Mouse (Mus musculus): Measurements from ENCODE around the gene Mrm2.
A peak's percentile ranks its signal among the peaks of the same experiment; 100 is the strongest.
"Not testable (repeated sequence)": the region's sequence is repeated elsewhere in the genome, so short reads cannot be mapped to it uniquely, and the experiment has no call there.

The Mrm2 gene

DNA sequence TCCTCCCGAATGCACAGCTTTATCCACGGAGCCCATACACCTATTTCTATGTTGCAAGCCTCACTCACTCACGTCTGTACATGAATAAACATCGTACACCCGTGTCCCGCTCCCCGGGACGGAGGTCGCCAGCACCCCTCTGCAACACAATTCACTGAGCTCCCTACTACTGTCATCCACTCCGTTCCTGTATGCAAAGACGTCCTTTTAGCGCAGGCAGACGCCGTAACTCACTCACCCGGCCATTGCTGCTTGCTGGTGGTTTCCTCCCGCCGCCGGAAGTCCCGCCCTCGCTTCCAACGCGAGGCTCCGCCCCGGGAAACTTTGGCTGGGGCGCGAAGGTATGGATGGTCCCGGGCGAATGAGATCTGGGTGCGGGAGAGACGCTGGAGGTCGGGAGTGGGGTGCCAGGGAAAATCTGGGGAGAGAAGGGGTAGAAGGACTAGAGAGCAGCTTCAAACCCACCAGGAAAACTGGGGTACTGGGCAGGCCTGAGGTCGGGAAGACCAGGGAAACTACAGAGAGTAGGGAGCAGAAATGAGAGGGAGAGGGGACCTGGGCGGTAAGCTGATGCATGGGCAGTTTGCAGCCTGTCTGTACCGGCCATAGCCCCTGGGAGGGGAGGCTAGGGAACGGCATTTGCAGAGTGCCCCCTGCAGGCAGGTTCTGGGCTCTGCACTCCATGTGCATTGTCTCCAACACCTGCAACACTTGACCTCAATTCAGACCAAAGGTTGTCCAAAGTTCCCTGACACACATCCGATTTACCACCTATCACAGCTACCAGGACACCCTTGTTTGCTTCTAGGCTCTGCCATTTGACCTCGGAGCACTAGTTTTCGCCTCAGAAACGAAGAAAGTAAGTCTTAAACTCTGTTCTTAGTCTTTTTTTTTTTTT is at the start of gene Mrm2:
TSS of gene Mrm2 (minus strand) at position 284 of the 898 bp plus-strand sequence.
- DNase-seq (ENCODE audit: low spot score): peak; percentile 86

DNA sequence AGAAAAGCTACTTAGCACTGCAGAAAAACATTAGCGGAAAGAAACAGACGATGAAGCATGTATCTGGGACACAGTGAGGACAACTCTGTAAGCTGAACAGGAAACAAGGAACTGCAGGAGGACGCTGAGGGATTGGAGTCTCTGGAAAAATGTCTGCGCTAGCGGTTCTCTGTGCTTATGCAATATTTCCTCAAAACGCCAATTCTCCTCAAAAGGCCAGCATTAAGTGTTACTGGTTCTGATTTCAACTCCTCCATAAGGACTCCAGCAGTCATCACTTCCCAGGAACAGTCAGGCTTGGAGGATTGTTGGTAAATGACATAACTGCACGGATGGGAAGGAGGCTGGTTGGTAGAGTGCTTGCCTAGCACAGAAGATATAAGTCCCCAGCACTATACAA is 49.5 kb upstream of the Mrm2 start:
- no peak for DNase-seq (ENCODE audit: low spot score)

DNA sequence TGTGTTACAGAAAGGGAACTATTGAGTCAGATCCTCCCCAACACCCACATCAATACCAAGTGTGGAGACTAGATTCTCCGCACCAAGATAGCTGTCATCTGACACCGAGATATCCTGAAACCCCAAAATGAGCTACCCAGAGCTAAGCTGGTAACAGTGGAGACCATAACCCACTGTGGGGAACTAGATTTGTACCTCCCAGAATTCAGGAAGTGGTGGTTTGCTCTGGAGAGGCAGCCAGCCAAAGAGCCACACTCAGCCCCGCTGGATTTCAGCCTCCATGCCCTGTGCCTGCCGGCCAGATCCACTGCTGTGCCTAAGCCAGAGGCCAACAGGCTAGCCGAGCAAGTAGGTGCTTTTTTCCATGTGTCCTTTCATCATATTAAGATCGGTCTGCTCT is 47.6 kb upstream of the Mrm2 start:
- no peak for DNase-seq (ENCODE audit: low spot score)

GRCm38 (mm10) chr5:140378121-140378853 is 46.6 kb upstream of the Mrm2 start:
- no peak for DNase-seq (ENCODE audit: low spot score)

GRCm38 (mm10) chr5:140375249-140375829 is 43.6 kb upstream of the Mrm2 start:
- DNase-seq (ENCODE audit: low spot score): no peak

DNA sequence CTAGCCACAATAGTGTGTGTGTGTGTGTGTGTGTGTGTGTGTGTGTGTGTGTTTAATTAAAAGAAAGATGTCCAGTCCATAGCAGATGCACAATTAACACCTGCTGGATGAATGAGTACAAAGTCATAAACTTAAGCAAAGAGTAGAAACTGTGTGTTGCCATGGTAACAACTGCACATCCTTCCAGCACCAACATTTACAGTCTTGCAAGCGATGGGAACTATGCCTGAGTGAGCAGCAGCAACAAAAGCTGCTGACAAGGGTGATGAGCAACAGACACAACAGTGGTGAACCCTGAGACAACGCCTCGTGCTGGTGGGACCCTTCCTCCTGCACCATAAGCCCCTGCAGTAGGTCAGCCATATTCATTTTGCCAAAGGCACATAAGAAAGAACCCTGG is 42.5 kb upstream of the Mrm2 start:
- no peak for DNase-seq (ENCODE audit: low spot score)

GRCm38 (mm10) chr5:140373711-140374110 is 42.0 kb upstream of the Mrm2 start:
- no peak for DNase-seq (ENCODE audit: low spot score)

- DNase-seq (ENCODE audit: low spot score): no peak
These were observed 40.0 kb upstream of the Mrm2 start for GRCm38 (mm10) chr5:140371671-140372070.

GRCm38 (mm10) chr5:140370446-140371254 is 39.0 kb upstream of the Mrm2 start:
- no peak for DNase-seq (ENCODE audit: low spot score)

DNA sequence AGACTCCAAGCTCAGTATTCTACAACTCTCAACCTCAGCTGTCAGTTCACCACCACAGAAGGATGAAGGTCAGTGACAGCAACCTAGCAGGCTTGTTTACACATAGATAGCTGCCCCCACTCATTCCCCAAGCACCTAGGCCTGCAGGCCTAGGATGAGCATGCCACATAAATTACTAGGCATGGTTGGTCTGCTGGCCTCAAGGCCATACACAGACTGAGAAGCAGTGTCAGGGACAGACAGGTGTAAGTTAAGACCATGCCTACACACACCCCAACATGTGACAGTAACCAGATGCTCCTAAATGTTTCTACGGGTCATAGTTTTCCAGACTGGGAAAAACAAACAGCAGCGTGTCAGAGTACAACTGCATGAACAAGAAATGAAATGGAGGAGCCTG is 37.8 kb upstream of the Mrm2 start:
- DNase-seq (ENCODE audit: low spot score): no peak

GRCm38 (mm10) chr5:140368926-140369325 is 37.2 kb upstream of the Mrm2 start:
- DNase-seq (ENCODE audit: low spot score): no peak

- DNase-seq (ENCODE audit: low spot score): not testable (repeated sequence)
These were observed 36.4 kb upstream of the Mrm2 start for GRCm38 (mm10) chr5:140368126-140368525.

DNA sequence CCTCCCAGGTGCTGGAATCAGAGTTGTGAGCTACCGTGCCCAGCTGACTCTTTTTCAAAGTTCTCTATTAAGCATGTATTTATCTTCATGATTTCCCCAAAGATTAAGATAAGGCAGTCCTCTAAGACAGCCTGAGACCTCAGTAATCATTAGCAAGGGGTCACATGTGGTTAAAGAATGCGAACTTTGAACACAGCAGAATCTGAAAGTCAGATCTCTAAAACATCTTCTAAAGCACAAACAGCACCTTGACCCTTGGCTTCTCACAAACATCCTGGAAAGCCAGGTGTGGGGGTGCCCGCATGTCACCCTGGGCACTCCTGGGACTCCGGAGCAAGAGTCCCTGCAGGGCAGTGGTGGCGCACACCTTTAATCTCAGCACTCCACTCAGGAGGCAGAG is 32.7 kb upstream of the Mrm2 start:
- no peak for DNase-seq (ENCODE audit: low spot score)

DNA sequence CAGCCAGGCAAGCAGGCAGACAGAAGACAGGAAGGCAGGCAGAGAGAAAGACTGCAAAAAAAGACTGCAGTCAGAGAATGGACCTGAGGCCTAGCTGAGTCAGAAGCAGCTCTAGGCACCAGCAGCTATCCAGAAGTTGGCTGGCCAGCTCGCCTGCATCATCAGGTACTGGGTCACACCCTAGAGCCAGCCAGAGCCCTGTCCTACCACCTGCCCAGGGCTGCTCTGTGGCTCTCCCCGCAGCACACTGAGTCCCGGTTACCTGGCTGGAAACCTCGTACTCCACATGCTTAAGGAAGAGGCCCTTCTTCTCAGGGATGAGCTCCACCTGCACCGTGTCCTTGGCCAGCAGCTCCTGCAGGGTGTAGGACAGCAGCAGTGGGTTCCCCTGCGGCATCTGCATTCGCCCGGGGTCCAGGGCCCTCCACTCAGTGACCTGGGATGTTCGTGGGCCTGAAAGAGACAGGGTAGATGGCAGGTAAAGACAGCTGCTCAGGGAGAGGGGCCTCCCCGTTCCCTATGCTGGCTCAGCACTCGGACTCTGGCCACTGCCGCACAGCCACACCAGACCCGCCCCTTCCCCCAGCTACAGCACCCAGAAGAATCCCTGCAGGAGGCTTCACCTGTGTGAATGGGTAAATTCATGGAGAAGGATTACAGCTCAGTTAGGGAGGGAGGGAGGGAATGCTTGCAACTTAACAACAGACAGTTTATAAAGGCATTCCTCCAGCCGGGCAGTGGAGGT is 28.4 kb upstream of the Mrm2 start:
- no peak for DNase-seq (ENCODE audit: low spot score)

- DNase-seq (ENCODE audit: low spot score): no peak
These were observed 25.8 kb upstream of the Mrm2 start for GRCm38 (mm10) chr5:140357466-140357865.

DNA sequence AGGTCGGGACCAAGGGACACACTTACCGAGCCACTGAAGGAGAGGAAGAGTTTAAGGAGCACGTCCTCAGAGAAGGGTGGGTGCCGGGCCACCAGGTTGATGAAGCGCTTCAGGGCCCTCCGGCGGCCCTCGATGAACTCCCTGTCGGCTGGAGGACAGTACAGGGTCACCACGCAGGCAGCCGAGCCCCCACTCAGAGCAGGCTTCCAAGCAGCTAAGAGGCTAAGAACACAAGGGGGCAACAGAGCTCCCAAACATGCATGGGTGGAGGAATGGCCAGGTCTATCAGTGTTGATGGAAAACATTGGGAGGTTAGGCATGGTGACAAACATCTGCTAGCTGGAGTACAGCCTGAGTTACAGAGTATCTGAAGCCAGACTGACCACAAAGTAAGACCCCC is 24.2 kb upstream of the Mrm2 start:
- DNase-seq (ENCODE audit: low spot score): no peak

DNA sequence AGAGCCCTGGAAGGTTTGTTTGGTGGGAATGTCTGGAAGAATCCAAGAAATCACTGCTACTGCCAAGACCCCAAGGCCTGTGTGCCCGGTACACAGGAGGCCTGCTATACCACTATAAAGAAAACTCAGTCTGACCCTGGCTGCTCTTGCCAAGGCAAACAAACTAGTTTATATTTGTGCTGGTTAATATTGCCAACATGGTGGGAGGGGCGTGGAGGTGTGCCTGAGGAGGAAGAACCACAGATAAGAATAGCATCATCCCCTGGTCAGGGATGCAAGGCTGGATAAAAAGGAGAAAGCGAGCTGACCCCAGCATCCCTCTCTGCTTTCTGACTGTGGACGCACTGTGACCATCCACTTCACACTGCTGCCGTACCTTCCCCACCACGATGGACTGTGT is 20.7 kb upstream of the Mrm2 start:
- DNase-seq (ENCODE audit: low spot score): no peak

DNA sequence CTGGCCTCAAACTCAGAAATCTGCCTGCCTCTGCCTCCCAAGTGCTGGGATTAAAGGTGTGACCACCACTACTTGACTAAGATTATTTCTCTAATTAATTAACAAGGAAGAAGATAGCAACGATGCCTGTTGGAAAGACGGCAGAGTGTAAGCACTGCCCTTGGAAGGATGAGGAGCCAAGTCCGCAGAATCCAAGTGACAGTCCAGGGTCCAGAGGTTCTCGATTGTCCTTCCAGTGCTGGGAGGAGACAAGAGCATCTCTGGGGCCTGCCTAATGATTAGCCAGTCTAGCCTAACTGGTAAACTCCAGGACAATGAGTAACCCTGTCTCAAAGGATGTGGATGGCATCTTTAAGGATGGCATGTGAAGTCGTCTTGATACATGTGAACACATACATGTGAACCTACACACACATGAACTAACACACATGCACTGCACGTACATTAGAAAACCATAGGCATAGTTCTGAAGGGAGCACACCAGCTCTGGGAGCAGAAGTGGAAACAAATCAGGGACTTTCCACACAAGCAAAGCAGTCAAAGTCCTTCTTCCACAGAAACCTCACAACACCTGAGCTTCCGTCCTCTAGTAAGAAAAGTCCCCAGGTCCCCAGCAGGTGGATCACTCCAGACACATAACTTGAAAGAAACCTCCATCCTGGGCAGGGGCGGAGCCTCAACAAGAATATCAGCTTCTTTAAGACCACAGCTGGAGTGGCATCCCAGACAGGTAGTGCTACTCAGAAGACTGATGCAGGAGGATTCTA is 19.2 kb upstream of the Mrm2 start:
- no peak for DNase-seq (ENCODE audit: low spot score)

DNA sequence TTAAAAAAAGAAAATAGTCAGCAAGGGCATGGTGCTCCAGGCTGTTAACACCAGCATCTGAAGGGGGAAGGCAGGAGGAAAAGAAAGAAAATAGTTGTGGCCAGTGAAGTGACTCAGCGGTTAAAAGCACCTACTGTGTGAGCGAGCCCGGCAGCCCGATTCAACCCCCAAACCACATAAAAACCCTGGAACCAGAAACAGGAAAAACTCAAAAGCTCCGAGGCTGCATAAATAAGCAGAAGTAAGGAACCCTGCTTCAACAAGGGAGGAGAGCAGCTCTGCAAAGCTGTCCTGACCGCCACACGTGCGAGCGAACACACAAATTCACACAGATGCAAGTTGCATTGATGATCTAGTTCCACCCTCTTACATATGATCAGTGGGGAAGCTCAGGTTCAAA is 18.2 kb upstream of the Mrm2 start:
- no peak for DNase-seq (ENCODE audit: low spot score)

- DNase-seq (ENCODE audit: low spot score): no peak
These were observed 14.4 kb upstream of the Mrm2 start for GRCm38 (mm10) chr5:140346050-140346449.

DNA sequence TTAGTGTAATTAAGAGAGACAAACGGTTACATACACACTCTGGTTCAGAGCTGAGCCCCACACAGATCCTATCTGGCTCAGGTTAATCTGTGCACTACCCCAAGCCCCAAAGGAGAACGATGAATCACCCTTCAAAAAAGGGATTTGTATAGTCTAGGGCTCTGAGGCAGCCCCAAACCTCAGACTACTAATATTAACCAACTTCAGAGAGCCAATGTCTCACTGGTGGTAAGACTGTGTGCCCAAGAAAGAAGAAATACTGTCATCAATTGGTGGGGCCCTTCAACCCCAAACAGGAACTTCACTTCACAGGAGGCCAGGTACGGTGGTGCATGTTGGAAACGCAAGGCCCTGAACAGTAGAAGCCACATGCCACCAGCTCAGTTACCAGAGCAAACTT is 13.5 kb upstream of the Mrm2 start:
- no peak for DNase-seq (ENCODE audit: low spot score)
